Mouse (Mus musculus) frontal cortex, postnatal 10 days (tissue): ENCODE data around the gene Dnajc21.

Source experiments
- DNase-seq, 2 experiments: peaks; one replicate each; pipeline ENCODE4 v3.0.0; 2022; ENCODE audit warnings: low spot score in 2 of 2, mixed read lengths in 1 of 2

Dnajc21 gene

GRCm38 (mm10) chr15:10436893-10437292 lies 33.4 kb downstream of the Dnajc21 start:
- DNase-seq, result no peak

GRCm38 (mm10) chr15:10426545-10427266 lies 43.6 kb downstream of the Dnajc21 start:
- DNase-seq, result no peak

GRCm38 (mm10) chr15:10426124-10426523 lies 44.2 kb downstream of the Dnajc21 start:
- no peak for DNase-seq

GRCm38 (mm10) chr15:10421785-10422144 lies 48.6 kb downstream of the Dnajc21 start:
- DNase-seq, result no peak

GRCm38 (mm10) chr15:10421138-10421784 lies 49.1 kb downstream of the Dnajc21 start:
- no peak for DNase-seq

GRCm38 (mm10) chr15:10413656-10414055 lies 56.7 kb downstream of the Dnajc21 start:
- no peak for DNase-seq

- DNase-seq, result no peak
Observed at GRCm38 (mm10) chr15:10410881-10411280, 59.4 kb downstream of the Dnajc21 start.

- DNase-seq, result no peak
Observed at GRCm38 (mm10) chr15:10409842-10410241, 60.5 kb downstream of the Dnajc21 start.

GRCm38 (mm10) chr15:10400415-10400814 lies 69.9 kb downstream of the Dnajc21 start:
- no peak for DNase-seq

- no peak for DNase-seq
Observed at GRCm38 (mm10) chr15:10399795-10400194, 70.5 kb downstream of the Dnajc21 start.
